Mouse (Mus musculus) liver, adult 2 months (tissue): ENCODE data around the gene Pxdc1. TPM values are rescaled to one million over a fixed set of nuclear protein-coding genes. Genes with fewer than 3 reads are reported as not detected.

Experiments used
- DNase-seq: peaks from one replicate; pipeline ENCODE4 v3.0.0-alpha.2; 2011; ENCODE audit warnings: low read depth, low spot score; ENCODE audit errors: extremely low read depth
- H3K27ac ChIP-seq: fragments of 200-500 bp; replicated peaks from 2 replicates; pipeline ENCODE4 v1.5.1; 2012; ENCODE audit warnings: low read depth, mild to moderate bottlenecking, control low read depth, inconsistent platforms, low read length; ENCODE audit not compliant: insufficient read depth
- H3K27me3 ChIP-seq: fragments of 200-500 bp; 2 replicates; pipeline ENCODE4 v1.6.1; 2012; ENCODE audit warnings: mild to moderate bottlenecking, moderate library complexity, low read length, inconsistent platforms; ENCODE audit not compliant: control insufficient read depth, insufficient read depth
- H3K36me3 ChIP-seq: fragments of 200-500 bp; 2 replicates; pipeline ENCODE4 v1.6.1; 2012; ENCODE audit warnings: low read length, inconsistent platforms; ENCODE audit not compliant: control insufficient read depth, insufficient read depth
- H3K4me1 ChIP-seq: fragments of 200-500 bp; 2 replicates; pipeline ENCODE4 v1.6.1; 2011; ENCODE audit warnings: low read length; ENCODE audit not compliant: control insufficient read depth, insufficient read depth
- H3K4me3 ChIP-seq: fragments of 200-500 bp; 2 replicates; pipeline ENCODE4 v1.5.1; 2011; ENCODE audit warnings: low read depth, mild to moderate bottlenecking, control low read depth, low read length, moderate library complexity; ENCODE audit not compliant: insufficient read depth
- H3K79me2 ChIP-seq: fragments of 200-500 bp; 2 replicates; pipeline ENCODE4 v1.6.1; 2012; ENCODE audit warnings: inconsistent platforms, mild to moderate bottlenecking, low read length, moderate library complexity; ENCODE audit not compliant: control insufficient read depth, insufficient read depth
- H3K9ac ChIP-seq: fragments of 200-500 bp; 2 replicates; pipeline ENCODE4 v1.6.1; 2012; ENCODE audit warnings: low read depth, mild to moderate bottlenecking, control low read depth, inconsistent platforms, low read length
- CTCF ChIP-seq: fragments of 200-500 bp; IDR thresholded peaks from 2 replicates; pipeline ENCODE4 v1.5.1; 2011; ENCODE audit warnings: low read depth, low read length, control low read depth
- POLR2A ChIP-seq: fragments of 200-500 bp; IDR thresholded peaks from 2 replicates; pipeline ENCODE4 v1.6.1; 2011; ENCODE audit warnings: low read length, control low read depth; ENCODE audit not compliant: insufficient read depth; ENCODE audit errors: extremely low read depth
- WGBS: fragments of 180-500 bp; shearing (Covaris S2); methylation state at CpG from one replicate; pipeline ENCODE4 v1.1.7; 2018; 5-methylcytosine and 5-hydroxymethylcytosine counted together
- polyA plus RNA-seq: library from polyadenylated mRNA; depleted of rRNA; stranded (reverse); fragments of >200 nt; gene quantifications from 2 replicates; pipeline ENCODE4 v1.2.3, GENCODE M21; 2012
- total RNA-seq: library from RNA; depleted of rRNA; stranded (reverse); fragments of >200 nt; gene quantifications from 2 replicates; pipeline ENCODE4 v1.2.3, GENCODE M21; 2014

The Pxdc1 gene
- total and polyA plus RNA-seq, 2 experiments, result 93.8 to 108 TPM

DNA sequence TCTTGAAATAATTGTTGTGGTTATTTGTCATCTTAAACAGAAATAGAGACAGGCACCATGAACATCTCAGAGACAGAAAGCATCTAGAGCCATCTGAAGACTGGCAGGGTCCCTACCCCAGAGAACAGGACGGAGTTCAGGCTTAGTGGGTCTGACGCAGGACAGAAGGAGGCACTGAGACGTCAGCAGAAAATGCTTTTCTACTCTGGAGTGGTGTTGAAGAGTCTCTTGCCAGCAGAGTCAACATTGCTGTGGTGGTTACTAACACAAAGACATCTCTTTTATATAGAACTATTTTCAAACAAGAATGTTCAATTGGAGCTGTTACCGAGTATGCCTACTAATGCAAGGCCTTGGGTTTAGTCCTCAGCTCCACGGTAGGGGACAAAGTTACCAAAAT, 20.1 kb upstream of the Pxdc1 start:
- no peaks in the 10 kb centered on the region for H3K36me3 ChIP-seq
- WGBS, result 91% methylated on average over 5 of the region's 5 CpGs

DNA sequence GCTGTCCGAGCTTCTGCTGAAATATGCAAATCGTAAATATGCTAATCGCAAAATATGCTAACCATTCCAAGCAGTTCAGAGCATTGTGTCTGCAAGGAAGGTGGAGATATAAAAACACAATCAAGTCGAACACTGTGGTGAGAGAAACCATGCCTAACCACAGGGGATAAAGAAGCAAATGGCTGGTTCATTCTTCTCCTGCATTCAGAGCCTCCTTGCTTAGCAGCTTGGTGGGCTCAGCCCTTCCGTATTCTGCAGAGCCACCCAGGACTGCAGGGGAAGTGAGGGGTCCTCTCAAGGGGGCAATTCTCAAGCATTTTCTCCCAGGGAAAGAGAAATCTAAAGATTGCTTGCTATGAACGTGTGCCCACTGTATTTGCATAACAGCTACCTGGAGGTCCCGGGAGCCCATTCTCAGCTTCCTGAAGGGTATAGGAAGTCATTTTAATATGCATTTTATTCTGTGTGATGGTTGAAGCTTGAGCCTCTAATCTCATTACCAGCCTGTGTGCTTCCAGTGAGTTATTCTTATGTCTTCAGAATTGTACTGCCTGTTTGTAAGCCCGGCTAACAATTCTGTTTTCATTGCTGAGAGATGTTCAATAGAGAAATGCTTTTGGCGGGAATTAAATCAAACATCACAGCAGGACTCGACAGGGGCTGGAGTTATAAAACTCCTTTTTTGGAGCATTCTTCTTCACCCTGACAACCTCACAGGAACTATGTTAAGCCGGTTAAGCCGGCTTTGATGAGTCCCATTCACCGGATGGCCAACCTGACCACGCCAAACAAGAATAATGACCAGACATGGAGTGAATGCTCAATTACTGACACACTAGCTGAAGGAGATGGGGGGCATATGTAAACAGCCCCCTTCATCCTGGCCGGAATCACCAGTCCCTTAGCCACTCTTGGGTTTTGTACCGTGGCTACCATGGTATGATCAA, 16.9 kb upstream of the Pxdc1 start:
- DNase-seq, result no peak
- Histone ChIP-seq H3K4me3 (no peak overlapping the region), H3K4me1 (peaks cover 2% of the 10 kb centered on the region; the same call in 1 of the 2 replicates), H3K27ac (no peak overlapping the region), H3K27me3 (no peaks in the 10 kb centered on the region), H3K36me3 (no peaks in the 10 kb centered on the region), H3K79me2 (no peaks in the 10 kb centered on the region), H3K9ac (no peak overlapping the region)
- WGBS, result 90% methylated on average over 16 of the region's 16 CpGs
- TF ChIP-seq POLR2A, result no peak

More for the DNA sequence above, 20.1 kb upstream of the Pxdc1 start:
- no peak for DNase-seq
- Histone ChIP-seq H3K9ac (no peak overlapping the region), H3K27me3 (no peaks in the 10 kb centered on the region), H3K4me3 (no peak overlapping the region), H3K79me2 (no peaks in the 10 kb centered on the region), H3K27ac (no peak overlapping the region), H3K4me1 (no peaks in the 10 kb centered on the region)
- TF ChIP-seq POLR2A (no peak), CTCF (no peak)

DNA sequence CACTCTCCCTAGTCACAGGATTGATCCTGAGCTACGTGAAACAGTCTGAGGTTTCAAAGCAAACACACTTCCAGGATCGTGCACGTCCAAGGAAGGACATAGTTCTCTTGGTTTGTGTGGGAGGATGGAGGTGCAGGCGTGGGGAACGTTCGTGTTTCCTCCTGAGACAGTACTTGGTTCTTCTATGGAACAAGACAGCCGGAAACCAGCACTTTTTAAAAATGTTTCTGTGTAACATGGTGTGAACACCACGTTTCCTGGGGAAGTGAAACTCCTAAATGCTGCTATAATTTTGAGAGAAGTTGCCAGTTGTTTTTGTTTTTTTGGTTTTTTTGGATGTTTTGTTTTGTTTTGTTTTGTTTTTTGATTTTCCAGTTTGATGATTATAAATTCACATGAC, 13.9 kb upstream of the Pxdc1 start:
- no peak for TF ChIP-seq POLR2A
- TF ChIP-seq CTCF, result no peak
- 77% methylated on average over 8 of the region's 8 CpGs for WGBS
- no peak for DNase-seq

DNA sequence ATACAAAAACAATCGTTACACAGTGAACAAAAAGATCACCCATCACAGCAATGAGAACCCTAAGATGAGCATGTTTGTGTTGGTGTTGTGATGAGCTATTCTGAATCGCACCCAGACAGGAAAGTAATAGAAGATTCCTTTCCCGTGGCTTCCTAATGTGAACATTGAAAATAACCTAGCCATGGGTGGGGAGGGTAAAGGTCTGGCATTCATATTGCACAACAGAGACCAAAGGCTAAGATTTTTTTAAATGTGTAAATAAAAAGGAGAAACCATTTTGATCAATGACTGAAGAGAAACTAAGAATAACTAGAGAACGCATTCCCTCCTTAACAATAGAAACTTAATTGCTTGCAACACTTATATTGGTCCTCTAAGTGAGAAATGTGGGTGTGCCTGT, 11.8 kb upstream of the Pxdc1 start:
- Histone ChIP-seq H3K27me3 (no peaks in the 10 kb centered on the region), H3K4me3 (no peak overlapping the region), H3K79me2 (no peaks in the 10 kb centered on the region), H3K9ac (peak overlapping the region; percentile 56; the same call in 1 of the 2 replicates), H3K36me3 (no peaks in the 10 kb centered on the region), H3K27ac (peak overlapping the region; percentile 77), H3K4me1 (peaks cover 3% of the 10 kb centered on the region; the same call in 1 of the 2 replicates)
- 23% methylated on average over 4 of the region's 4 CpGs for WGBS
- DNase-seq, result peak; percentile 90
- TF ChIP-seq CTCF, result no peak
- TF ChIP-seq POLR2A, result no peak

More for the DNA sequence above, 13.9 kb upstream of the Pxdc1 start:
- no peak overlapping the region for H3K4me3 ChIP-seq
- no peak overlapping the region for H3K9ac ChIP-seq
- H3K4me1 ChIP-seq, result peaks cover 3% of the 10 kb centered on the region; the same call in 1 of the 2 replicates
- no peaks in the 10 kb centered on the region for H3K27me3 ChIP-seq
- H3K79me2 ChIP-seq, result no peaks in the 10 kb centered on the region
- no peaks in the 10 kb centered on the region for H3K36me3 ChIP-seq
- H3K27ac ChIP-seq, result no peak overlapping the region

DNA sequence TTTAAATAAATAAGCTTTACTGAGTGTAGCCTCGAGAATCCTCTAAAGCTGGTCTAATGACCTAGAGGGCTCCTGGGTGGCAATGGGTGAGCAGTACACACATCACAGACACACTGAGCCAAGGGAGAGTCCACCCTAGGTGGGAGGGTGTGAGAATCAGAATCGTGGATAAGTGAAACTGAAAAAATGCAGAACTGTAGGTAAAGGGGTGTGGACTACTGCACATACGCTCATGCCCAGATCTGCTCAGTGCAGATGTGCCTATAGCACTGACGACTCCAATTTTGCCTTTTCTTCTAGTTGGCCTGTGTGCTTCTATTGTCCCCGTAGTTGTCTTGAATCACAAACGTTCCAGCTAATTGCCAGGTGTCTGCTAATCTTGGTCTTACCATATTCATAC, 10.5 kb upstream of the Pxdc1 start:
- no peak overlapping the region for H3K4me3 ChIP-seq
- TF ChIP-seq CTCF, result no peak
- no peak for TF ChIP-seq POLR2A
- H3K79me2 ChIP-seq, result no peaks in the 10 kb centered on the region
- H3K27me3 ChIP-seq, result no peaks in the 10 kb centered on the region
- no peaks in the 10 kb centered on the region for H3K36me3 ChIP-seq
- no peak overlapping the region for H3K27ac ChIP-seq
- peaks cover 8% of the 10 kb centered on the region; the same call in 1 of the 2 replicates for H3K4me1 ChIP-seq
- H3K9ac ChIP-seq, result no peak overlapping the region
- WGBS, result 88% methylated on average over 6 of the region's 6 CpGs
- DNase-seq, result no peak

DNA sequence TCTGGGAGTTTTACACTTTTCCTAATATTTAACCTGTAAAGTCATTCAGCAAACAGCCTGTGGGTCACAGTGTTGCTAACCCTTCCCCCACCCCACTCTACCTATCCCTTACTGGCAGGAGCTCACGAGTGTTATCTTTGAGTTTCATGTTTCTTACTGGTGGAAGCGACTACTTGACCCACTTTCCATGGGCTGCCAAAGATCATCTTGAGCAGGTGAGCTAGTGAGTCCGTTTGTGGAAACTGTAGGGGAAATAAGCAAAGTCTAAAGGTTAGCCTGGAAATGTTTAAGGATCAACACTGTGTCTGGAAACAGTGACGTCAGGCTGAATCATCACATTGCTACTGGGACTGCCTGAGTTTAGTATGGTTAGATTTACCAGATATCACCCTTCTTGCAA, 6.2 kb upstream of the Pxdc1 start:
- TF ChIP-seq POLR2A (no peak), CTCF (no peak)
- Histone ChIP-seq H3K27me3 (no peaks in the 10 kb centered on the region), H3K4me1 (peaks cover 9% of the 10 kb centered on the region; the same call in 1 of the 2 replicates), H3K79me2 (no peaks in the 10 kb centered on the region), H3K9ac (no peak overlapping the region), H3K36me3 (no peaks in the 10 kb centered on the region), H3K27ac (0 out of 2 replicates have a peak overlapping the region, but pooled peaks have one; percentile 12), H3K4me3 (no peak overlapping the region)
- peak; percentile 84 for DNase-seq
- 16% methylated on average over 4 of the region's 4 CpGs for WGBS
